Mouse (Mus musculus): ENCODE data around the gene Ambra1. TPM values are rescaled to one million over a fixed set of nuclear protein-coding genes. Genes with fewer than 3 reads are reported as not detected.

Ambra1 gene
- polyA plus RNA-seq, 1 experiment, result not detected

DNA sequence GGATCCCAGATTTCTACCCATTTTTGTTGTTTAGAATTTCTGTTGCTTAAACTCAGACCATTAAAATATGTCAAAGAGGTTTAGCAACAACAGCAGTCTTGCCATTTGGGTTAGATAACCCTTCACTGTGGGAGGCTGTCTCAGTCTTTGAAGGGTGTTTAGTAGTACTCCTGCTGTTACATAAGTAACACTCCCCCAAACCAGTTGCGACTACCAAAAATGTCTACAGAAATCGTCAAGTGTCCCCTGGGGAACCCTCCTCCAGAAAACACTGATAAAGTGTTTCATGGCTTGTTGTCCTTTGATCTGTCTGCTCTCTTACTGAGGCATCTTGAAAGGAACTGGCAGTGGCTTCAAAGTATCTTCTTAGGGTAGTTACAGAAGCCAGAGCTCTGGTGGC lies 61.7 kb downstream of the Ambra1 start:
- H3K4me1 ChIP-seq (ENCODE audit: control insufficient read depth, insufficient read depth, low read length), result peaks cover 3% of the 10 kb centered on the region
- H3K27ac ChIP-seq (ENCODE audit: insufficient read depth, low read depth, low read length), result no peak overlapping the region; the same call in 1 of the 2 replicates
- TF ChIP-seq CTCF (IDR thresholded peaks at IDR 0.05; ENCODE audit: insufficient read depth, low read depth, low read length) (no peak), POLR2A (IDR thresholded peaks at IDR 0.05; ENCODE audit: insufficient read depth, low read depth, low read length) (no peak)
- WGBS, result 22% methylated on average over 2 of the region's 2 CpGs
- H3K4me3 ChIP-seq (ENCODE audit: insufficient read depth, low read depth, low read length), result no peak overlapping the region

DNA sequence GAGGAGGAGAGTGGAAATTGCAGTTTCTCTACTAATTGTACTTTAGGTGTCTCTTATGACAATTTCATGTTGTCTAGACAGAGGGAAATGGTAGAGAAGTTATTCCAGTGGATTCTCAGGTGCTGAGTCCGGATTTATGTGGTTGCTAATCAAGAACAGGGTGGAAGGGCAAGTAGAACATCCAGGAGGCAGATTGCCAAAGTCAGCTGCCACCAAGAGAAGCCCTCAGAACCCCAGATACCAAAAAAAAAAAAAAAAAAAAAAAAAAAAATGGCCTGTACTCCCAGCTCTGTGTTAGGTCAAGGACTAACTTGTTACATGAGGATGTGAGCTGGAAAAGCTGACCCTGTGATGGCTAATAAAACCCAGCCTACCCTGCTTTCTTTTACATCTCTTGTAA lies 62.4 kb downstream of the Ambra1 start:
- WGBS, result 41% methylated on average over 1 of the region's 1 CpGs
- TF ChIP-seq POLR2A (IDR thresholded peaks at IDR 0.05; ENCODE audit: insufficient read depth, low read depth, low read length) (no peak), CTCF (IDR thresholded peaks at IDR 0.05; ENCODE audit: insufficient read depth, low read depth, low read length) (no peak)
- H3K4me1 ChIP-seq (ENCODE audit: control insufficient read depth, insufficient read depth, low read length), result no peaks in the 10 kb centered on the region
- H3K4me3 ChIP-seq (ENCODE audit: insufficient read depth, low read depth, low read length), result no peak overlapping the region
- H3K27ac ChIP-seq (ENCODE audit: insufficient read depth, low read depth, low read length), result no peak overlapping the region

DNA sequence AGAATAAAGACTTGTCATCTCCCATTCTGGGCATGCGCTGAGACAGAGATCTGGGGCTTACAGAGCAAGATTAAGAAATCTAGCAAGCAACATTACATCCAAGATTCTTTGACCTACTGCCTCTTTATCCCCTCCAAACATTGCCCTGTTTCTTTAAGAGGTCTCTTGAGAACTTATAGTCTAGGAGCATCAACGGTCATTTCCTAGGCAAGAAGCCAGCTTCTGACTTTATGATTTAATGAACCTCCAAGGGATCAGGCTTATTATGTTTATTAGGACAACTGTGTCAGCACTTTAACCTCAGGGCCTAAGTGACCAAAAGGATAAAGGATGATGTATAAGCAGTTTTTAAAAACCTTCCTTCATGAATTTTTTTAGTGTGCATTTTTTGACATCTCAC lies 64.5 kb downstream of the Ambra1 start:
- 41% methylated on average over 2 of the region's 2 CpGs for WGBS
- H3K4me3 ChIP-seq (ENCODE audit: insufficient read depth, low read depth, low read length), result no peak overlapping the region
- TF ChIP-seq CTCF (IDR thresholded peaks at IDR 0.05; ENCODE audit: insufficient read depth, low read depth, low read length) (no peak), POLR2A (IDR thresholded peaks at IDR 0.05; ENCODE audit: insufficient read depth, low read depth, low read length) (no peak)
- no peaks in the 10 kb centered on the region for H3K4me1 ChIP-seq (ENCODE audit: control insufficient read depth, insufficient read depth, low read length)
- no peak overlapping the region for H3K27ac ChIP-seq (ENCODE audit: insufficient read depth, low read depth, low read length)

DNA sequence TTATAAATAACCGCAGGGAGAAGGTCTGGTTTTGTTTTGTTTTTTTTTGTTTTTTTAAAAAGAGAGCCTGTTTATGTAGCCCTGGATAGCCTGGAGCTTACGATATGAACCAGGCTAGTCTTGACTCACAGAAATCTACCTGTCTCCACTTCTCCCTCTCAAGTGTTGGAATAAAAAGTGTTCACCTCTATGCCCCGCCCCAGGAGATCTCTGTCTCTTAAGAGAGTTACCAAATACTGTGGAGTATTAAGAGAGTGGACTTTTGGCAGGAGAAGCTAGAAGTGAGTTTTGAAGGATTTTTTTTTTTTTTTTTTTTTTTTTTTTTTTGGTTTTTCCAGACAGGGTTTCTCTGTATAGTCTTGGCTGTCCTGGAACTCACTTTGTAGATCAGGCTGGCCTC lies 65.2 kb downstream of the Ambra1 start:
- H3K4me1 ChIP-seq (ENCODE audit: control insufficient read depth, insufficient read depth, low read length), result no peaks in the 10 kb centered on the region
- H3K4me3 ChIP-seq (ENCODE audit: insufficient read depth, low read depth, low read length), result no peak overlapping the region
- H3K27ac ChIP-seq (ENCODE audit: insufficient read depth, low read depth, low read length), result no peak overlapping the region; the same call in 1 of the 2 replicates
- TF ChIP-seq CTCF (IDR thresholded peaks at IDR 0.05; ENCODE audit: insufficient read depth, low read depth, low read length) (no peak), POLR2A (IDR thresholded peaks at IDR 0.05; ENCODE audit: insufficient read depth, low read depth, low read length) (no peak)
- 62% methylated on average over 3 of the region's 3 CpGs for WGBS

DNA sequence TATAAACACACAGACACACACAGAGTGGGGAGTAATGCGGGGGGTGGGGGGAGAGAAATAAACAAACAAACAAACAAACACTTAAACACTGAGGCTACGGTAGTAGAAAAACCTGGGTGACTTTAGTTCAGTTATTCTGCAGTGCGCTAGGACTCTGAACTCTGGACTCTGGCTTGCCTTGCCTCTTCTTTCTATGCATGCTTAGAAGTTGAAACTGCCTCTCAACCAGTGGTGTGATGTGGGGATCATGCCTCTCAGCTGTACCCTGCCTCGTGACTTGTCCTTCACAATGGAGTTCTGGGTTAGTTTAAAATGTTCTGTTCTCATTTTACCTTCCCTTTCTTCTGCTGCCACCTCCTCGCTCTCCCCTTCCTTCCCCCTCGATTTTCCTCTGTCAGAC lies 81.5 kb downstream of the Ambra1 start:
- TF ChIP-seq POLR2A (IDR thresholded peaks at IDR 0.05; ENCODE audit: insufficient read depth, low read depth, low read length), result no peak
- TF ChIP-seq CTCF (IDR thresholded peaks at IDR 0.05; ENCODE audit: insufficient read depth, low read depth, low read length), result no peak
- Histone ChIP-seq H3K4me3 (ENCODE audit: insufficient read depth, low read depth, low read length) (no peak overlapping the region), H3K27ac (ENCODE audit: insufficient read depth, low read depth, low read length) (no peak overlapping the region), H3K4me1 (ENCODE audit: control insufficient read depth, insufficient read depth, low read length) (peaks cover 3% of the 10 kb centered on the region; the same call in 1 of the 2 replicates)
- WGBS, result 92% methylated on average over 6 of the region's 6 CpGs

DNA sequence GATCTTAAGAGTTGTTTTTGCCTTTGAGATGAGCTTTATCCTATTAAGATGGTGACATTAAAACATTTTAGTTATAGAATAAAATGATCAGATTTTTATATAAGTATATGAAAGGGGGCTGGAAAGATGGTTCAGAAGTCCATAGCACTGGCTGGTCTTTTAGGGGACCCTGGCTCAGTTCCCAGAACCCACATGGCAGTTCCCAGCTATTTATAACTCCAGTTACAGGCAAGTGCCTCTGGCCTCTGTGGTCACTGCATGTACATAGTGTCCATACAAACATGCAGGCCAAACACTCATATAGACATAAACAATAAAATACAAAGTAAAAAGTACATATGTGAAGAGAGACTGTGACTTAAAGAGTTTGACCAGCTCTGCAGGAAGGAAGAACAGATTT lies 86.8 kb downstream of the Ambra1 start:
- Histone ChIP-seq H3K4me3 (ENCODE audit: insufficient read depth, low read depth, low read length) (no peak overlapping the region), H3K4me1 (ENCODE audit: control insufficient read depth, insufficient read depth, low read length) (no peaks in the 10 kb centered on the region), H3K27ac (ENCODE audit: insufficient read depth, low read depth, low read length) (no peak overlapping the region)
- TF ChIP-seq CTCF (IDR thresholded peaks at IDR 0.05; ENCODE audit: insufficient read depth, low read depth, low read length) (no peak), POLR2A (IDR thresholded peaks at IDR 0.05; ENCODE audit: insufficient read depth, low read depth, low read length) (no peak)

DNA sequence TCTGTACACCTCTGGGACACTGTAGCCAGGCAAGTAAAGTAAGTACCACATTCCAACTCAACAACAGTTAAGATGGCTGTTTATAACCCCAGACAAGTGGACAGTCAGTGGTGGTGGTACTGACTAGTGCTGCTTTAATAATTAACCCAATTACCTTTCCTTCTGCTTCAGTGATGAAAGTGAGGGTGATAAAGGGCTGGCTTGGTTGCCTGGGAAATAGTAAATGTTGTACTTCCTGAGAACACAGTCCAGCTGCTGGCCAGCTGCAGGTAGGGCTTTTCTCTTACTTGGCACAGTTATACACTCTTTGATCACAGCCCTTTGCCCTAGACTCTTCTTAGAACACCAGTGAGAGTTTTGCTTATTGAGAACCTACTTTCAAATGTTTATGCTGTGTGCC lies 102.3 kb downstream of the Ambra1 start:
- no peak for TF ChIP-seq POLR2A (IDR thresholded peaks at IDR 0.05; ENCODE audit: insufficient read depth, low read depth, low read length)
- no peak for TF ChIP-seq CTCF (IDR thresholded peaks at IDR 0.05; ENCODE audit: insufficient read depth, low read depth, low read length)
- H3K27ac ChIP-seq (ENCODE audit: insufficient read depth, low read depth, low read length), result no peak overlapping the region
- no peaks in the 10 kb centered on the region for H3K4me1 ChIP-seq (ENCODE audit: control insufficient read depth, insufficient read depth, low read length)
- H3K4me3 ChIP-seq (ENCODE audit: insufficient read depth, low read depth, low read length), result no peak overlapping the region

DNA sequence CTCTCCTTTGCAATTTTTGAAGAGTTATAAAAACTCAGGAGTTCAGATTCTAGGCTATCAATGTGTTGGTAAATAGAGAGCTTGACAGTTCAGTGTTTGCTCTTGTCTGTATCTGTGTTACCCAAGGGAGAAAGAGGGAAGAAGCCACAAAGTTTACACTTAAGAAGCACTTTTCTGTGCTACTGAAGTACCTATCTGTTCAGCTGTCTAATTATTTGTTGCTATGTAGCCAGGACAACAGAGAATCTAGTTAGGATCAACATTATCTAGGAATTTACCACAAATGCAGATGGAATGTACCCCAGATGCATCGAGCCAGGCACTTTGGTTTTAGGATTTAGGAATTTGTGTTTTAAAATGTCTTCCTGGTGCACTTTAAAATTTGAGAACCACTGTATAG lies 104.3 kb downstream of the Ambra1 start:
- TF ChIP-seq CTCF (IDR thresholded peaks at IDR 0.05; ENCODE audit: insufficient read depth, low read depth, low read length) (no peak), POLR2A (IDR thresholded peaks at IDR 0.05; ENCODE audit: insufficient read depth, low read depth, low read length) (no peak)
- no peak overlapping the region for H3K27ac ChIP-seq (ENCODE audit: insufficient read depth, low read depth, low read length)
- WGBS, result 74% methylated on average over 1 of the region's 1 CpGs
- H3K4me3 ChIP-seq (ENCODE audit: insufficient read depth, low read depth, low read length), result no peak overlapping the region
- peaks cover 2% of the 10 kb centered on the region; the same call in 1 of the 2 replicates for H3K4me1 ChIP-seq (ENCODE audit: control insufficient read depth, insufficient read depth, low read length)

DNA sequence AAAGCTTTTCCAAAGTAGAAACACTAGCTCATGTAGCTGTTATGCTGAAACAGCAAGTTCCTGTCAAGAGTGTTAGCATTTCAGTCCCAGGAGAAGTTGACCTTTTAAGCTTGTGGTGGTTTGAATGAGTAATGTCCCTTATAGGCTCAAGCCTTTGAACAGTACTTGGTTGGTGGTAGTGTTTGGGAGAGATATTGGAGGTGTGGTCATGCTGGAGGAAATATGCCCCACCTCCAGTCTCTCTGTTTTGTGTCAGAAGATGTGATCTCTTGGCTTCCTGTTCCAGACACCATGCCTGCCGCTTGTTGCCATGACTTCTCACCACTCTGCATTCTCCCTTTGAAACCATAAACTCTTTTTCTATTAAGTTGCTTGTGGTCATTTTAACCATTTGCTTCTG lies 105.1 kb downstream of the Ambra1 start:
- peaks cover 2% of the 10 kb centered on the region; the same call in 1 of the 2 replicates for H3K4me1 ChIP-seq (ENCODE audit: control insufficient read depth, insufficient read depth, low read length)
- 85% methylated on average over 1 of the region's 1 CpGs for WGBS

DNA sequence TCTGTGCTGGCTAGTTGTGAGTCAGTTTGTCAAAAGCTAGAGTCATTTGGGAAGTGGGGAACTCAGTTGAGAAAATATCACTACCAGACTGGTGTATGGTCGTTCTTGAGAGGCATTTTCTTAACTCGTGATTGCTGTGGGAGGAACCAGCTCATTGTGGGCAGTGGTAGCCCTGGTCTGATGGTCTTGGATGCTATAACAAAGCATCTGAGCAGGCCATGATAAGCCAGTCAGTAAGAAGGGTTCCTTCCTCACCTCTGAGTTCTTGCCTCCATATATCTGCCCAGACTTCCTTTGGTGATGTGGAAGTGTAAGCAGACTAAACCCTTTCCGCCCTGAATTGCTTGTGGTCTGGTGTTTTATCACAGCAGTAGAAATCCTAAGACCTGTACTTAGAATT lies 105.7 kb downstream of the Ambra1 start:
- no peak overlapping the region for H3K4me3 ChIP-seq (ENCODE audit: insufficient read depth, low read depth, low read length)
- H3K4me1 ChIP-seq (ENCODE audit: control insufficient read depth, insufficient read depth, low read length), result peaks cover 2% of the 10 kb centered on the region; the same call in 1 of the 2 replicates
- no peak overlapping the region for H3K27ac ChIP-seq (ENCODE audit: insufficient read depth, low read depth, low read length)
- WGBS, result 87% methylated on average over 3 of the region's 3 CpGs
- TF ChIP-seq POLR2A (IDR thresholded peaks at IDR 0.05; ENCODE audit: insufficient read depth, low read depth, low read length) (no peak), CTCF (IDR thresholded peaks at IDR 0.05; ENCODE audit: insufficient read depth, low read depth, low read length) (no peak)

More for the DNA sequence above, 105.1 kb downstream of the Ambra1 start:
- TF ChIP-seq CTCF (IDR thresholded peaks at IDR 0.05; ENCODE audit: insufficient read depth, low read depth, low read length) (no peak), POLR2A (IDR thresholded peaks at IDR 0.05; ENCODE audit: insufficient read depth, low read depth, low read length) (no peak)
- Histone ChIP-seq H3K27ac (ENCODE audit: insufficient read depth, low read depth, low read length) (no peak overlapping the region), H3K4me3 (ENCODE audit: insufficient read depth, low read depth, low read length) (no peak overlapping the region)
